Mouse (Mus musculus) thymus, postnatal 36 days (tissue): ENCODE results near the gene Gpr39.

Experiments used
- DNase-seq, 2 experiments: peaks; one replicate each; pipeline ENCODE4 v3.0.0; 2022; ENCODE audit warnings: mixed read lengths in 2 of 2

The Gpr39 gene

DNA sequence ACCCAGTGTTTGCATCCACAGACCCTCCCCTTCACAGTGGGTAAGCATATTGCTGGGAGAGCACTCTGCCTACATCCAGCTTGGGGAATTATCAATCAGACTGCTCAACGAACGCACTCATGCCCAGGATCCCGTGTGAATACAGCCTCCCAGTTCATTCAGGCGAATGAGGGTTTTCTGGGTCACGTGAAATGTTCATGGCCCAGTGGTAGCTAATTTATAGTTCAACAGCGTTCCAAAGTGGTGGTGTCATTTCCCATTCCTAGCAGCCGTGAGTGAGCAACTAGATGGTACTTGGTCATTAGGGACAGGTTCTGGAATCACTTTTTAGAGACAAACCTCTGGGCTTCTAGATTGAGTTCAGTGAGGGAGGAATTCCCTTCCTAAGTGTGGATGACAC, 144.3 kb downstream of the Gpr39 start:
- no peak for DNase-seq

- DNase-seq: no peak
Measured at GRCm38 (mm10) chr1:125823611-125824010, 146.8 kb downstream of the Gpr39 start.

DNA sequence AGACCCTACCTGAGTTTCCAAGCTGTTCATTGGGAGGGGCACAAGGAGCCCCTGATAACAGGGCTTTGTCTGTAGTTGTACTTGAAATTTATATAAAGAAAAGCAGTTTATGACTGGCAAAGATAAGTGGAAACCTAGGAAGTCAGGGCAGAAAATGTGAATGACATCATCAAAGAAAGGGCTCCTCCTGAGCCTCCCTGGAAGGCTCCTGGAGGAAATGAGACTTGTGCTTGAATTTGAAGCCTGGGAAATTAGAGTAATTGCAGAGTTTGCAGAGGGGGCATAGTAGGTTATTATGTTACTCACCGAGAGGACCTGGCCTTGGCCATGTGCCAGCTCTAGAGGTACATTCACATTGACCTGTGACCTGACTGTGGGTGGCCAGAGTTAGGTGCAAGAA, 160.7 kb downstream of the Gpr39 start:
- no peak for DNase-seq

DNA sequence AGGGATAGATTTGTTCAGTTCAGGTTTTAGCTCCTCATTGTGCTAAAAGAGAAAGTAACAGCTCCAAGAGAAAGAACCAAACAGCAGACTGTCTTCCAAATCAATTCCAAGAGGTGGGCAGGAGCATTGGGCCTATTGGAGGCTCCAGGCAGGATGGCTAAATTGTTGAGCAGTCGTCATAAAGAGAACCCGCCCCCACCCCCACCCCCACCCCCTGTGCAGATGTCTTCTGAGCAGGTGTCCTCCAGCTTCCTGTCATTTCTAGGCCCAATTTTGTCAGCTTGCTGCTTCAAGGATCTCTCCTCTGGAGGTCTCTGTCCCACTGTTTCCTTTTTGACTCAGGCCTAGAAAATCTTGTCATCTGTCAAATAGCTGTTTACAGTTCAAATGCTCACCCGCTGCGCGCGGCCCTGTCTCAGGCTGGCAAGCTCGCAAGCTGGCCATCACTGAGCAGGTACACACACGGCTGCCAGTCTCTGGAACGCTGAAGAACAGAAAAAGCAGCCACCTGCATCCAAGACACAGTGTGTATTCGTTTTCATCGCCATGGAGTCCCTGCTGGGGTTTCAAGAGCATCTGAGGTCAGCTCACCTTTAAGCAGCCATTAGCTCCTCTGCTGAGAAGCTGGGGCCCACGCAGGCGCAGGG, 163.1 kb downstream of the Gpr39 start:
- DNase-seq: peak; percentile 3 to 20

- DNase-seq: no peak
Measured at GRCm38 (mm10) chr1:125854646-125855045, 177.9 kb downstream of the Gpr39 start.

DNA sequence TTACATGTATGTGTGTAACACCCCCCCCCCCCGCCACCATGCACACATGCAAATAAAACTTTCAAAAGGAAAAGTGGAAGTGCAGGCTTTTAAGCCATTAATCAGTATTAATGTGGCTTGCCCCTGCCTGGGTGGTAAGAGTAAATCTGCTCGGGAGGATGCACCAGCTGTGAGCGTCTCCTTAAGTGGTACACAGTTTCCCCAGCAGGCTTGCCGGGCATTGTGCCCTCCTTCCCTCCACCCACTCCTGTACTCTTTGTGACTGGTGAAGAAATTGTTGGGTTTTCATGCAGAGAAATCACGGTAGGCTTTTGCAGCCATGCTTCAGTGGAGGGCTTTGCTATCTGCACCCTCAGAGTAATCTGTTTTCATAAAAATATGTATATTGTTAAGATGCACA, 181.8 kb downstream of the Gpr39 start:
- DNase-seq: no peak

- no peak for DNase-seq
Measured at GRCm38 (mm10) chr1:125870056-125870455, 193.3 kb downstream of the Gpr39 start.

DNA sequence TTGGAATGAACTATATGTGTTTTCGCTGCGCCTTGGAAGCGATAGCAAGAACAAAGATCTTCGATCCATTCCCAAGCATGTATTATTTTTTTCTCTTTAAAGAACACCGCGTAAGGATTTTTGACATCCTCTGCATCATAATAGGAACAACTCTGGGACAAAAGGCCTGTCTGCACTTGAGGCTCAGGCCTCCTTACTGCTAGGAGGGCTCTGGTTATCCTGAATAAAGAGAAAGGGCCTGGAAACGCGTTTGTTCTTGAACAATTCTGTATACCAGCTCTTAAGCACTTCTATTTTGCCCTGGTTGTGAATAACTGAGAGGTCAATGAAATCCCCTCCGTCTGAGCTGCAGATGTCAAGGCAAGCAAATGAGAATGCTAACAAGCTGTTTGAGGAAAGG, 216.4 kb downstream of the Gpr39 start:
- no peak for DNase-seq

DNA sequence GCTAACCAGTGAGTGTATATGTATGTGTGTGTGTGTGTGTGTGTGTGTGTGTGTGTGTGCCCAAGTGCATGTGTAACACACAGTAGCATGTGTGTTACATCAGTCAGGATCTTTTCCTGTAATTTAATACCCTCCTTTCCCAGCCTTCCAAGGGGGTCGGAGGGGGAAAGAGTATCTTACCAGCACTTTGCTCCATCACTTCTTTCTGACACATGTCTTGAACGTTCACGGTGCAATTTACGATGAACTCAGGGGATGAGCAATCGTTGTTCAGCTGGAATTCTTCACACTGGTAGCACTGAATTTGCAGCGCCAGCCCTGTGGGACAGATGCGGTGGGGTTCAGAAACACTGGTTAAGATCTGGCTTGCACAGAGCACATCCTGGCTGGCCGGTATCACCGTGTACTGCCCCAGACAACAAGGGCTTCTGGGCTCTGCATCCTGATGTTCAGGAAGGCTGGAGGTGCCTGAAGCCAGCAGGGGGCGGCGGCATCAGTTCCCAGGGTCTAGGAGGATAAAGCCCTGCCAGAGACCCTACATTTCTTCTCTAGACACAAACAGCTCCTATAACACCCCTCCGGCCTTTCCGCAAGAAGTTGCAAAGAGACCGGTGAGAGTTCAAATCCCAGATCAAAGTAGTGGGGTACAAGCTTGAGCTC, 233.5 kb downstream of the Gpr39 start:
- peak in 1 of 2 experiments; percentile 6 for DNase-seq

DNA sequence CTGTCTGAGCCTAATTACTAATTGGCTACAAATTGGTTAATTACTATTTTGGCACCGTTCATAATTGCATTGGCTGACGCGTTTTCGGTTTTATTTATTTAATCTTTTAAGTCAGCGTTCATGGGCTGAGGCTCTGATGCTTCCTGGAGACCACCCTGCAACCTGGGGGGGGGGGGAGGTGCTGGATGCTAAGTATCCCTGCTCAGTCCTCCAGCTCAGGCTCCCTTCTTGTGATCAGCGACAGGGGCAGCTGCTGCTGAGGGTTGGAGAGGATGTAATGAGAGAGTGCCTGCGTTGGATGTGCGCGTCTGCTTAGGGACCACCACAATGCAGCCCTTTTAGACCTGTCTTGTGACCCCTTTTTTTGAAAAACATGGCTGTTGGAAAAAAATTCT, 234.1 kb downstream of the Gpr39 start:
- no peak for DNase-seq

DNA sequence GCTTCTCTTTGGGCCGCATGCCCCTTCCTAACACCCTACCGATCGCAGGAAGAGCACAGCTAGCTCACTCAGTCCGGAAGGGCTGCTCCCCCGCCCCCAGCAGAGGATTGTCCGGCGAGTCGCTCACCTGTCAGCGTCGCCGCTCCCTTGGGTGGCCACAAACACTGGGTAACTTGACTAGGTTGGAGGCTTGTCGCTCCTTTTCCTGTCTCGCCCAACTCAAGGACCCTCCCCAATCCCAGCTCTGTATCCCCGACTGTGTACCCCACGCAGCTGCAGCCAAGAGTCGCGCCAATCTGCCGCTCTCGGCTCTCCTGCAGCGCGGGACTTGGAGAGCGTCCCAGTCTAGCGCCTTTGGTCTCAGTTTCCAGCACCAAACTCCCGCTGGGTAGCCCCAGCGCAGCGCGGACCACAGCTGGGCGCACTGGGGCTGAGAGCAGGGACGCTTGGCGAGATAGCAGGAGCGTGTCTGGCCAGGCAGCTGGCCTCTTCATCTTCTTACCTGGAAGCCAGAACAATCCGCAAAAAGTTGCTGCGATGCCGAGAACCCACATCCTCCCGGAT, 234.6 kb downstream of the Gpr39 start:
- peak; percentile 1 to 3 for DNase-seq

- DNase-seq: peak; percentile 5 to 20
Measured at GRCm38 (mm10) chr1:125911901-125912445, 235.2 kb downstream of the Gpr39 start.

GRCm38 (mm10) chr1:125912601-125913600, 236.1 kb downstream of the Gpr39 start, which contains the start of gene Lypd1:
TSS of gene Lypd1 (minus strand) at chr1:125913101.
- DNase-seq: no peak

- no peak for DNase-seq
Measured at GRCm38 (mm10) chr1:125920696-125921095, 243.9 kb downstream of the Gpr39 start.

- no peak for DNase-seq
Measured at GRCm38 (mm10) chr1:125923062-125923461, 246.3 kb downstream of the Gpr39 start.
